Mouse (Mus musculus) thymus, adult 2 months (tissue): ENCODE measurements at regions not wholly inside any gene's neighbourhood (a gene's known extent, or its start where the extent isn't known, plus 50 kb on each side); places are given as distances from the start of the nearest gene placed in this dataset.

ENCODE experiments used
- CTCF ChIP-seq: fragments of 200-500 bp; IDR thresholded peaks from 2 replicates; pipeline ENCODE4 v1.5.1; 2012; ENCODE audit warnings: mild to moderate bottlenecking, control low read depth, low read length, moderate library complexity, borderline replicate concordance; ENCODE audit not compliant: control insufficient read depth, poor library complexity, insufficient read depth; ENCODE audit errors: extremely low read depth
- POLR2A ChIP-seq: fragments of 200-500 bp; IDR thresholded peaks from 2 replicates; pipeline ENCODE4 v1.6.1; 2012; ENCODE audit warnings: mild to moderate bottlenecking, low read length, control low read depth, moderate library complexity; ENCODE audit not compliant: control insufficient read depth, poor library complexity, insufficient read depth; ENCODE audit errors: extremely low read depth

GRCm38 (mm10) chr6:117347356-117347755, 179.0 kb downstream of the Cxcl12 start:
- TF ChIP-seq CTCF, result no peak
- TF ChIP-seq POLR2A, result no peak
